Mouse (Mus musculus): Measurements from ENCODE around the gene Prps1l1.

Prps1l1 gene

DNA sequence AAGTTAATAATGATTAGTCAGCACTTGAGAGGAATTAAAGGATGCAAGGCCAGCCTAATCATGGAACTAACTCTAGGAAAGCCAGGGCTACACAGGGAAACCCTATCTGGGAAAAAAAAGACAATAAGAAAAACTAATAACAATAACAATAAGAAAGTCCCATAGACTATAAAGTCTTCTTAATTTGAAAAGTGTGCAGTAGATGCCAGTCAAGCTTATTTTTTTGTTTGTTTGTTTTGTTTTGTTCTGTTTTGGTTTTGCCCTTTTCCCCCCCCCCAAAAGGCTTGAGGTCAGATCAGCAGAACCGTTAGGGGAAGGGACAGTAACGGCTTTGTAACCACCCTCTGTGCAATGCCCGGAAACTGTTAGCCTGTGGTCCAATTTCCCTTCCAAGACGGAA lies at the start of gene Prps1l1:
Gene Prps1l1, plus strand, starts transcription at position 301 of the 400 bp plus-strand sequence.
- DNase-seq (ENCODE audit: low read depth, low spot score) = no peak

DNA sequence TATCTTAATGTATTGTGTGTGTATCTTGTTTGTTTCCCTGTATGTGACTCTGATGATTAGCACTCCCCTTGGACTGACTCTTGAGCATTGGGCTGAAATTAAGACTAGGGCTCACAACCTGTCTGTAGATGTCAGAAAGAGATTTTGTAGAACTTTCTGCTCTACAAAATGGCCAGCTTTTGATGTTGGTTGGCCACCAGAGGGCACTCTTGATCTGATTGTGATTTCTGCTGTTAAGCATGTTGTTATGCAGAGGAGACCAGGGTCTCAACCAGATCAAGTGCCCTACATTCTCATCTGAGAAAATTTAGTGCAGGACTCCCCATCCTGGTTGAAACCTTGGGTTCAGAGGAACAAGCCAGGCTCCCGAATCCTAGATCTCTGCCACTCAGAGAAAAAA lies 46.6 kb upstream of the Prps1l1 start:
- DNase-seq (ENCODE audit: low read depth, low spot score) = no peak

DNA sequence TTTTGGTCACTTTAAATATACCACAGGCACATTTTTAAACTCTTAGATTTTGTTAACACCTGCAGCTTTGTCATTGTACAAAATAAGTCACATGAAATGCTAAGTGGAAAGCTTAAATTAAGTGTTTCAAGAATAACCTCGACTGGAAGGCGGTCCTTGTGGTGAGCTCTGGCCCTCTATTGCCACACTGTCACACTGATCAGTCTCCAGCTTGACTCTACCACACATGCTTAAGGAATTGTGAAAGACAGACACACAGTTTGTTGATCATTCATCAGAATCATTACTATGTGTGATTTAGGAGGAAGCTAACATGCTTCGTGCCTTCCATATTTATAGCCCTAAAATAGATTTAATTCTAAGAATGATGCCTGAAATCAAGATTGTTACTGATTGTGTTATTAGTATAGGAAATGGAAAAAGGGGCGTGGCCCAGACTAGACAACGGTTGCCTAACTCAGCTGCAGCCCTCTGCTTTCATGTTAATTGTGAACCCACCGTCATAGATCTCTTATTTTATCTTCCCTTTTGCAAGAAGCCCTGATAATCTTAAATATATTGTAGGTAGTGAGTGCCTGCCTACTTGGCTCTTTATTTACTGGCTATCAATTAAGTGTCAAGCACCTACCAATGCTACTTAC lies 35.4 kb upstream of the Prps1l1 start:
- DNase-seq (ENCODE audit: low read depth, low spot score) = no peak

DNA sequence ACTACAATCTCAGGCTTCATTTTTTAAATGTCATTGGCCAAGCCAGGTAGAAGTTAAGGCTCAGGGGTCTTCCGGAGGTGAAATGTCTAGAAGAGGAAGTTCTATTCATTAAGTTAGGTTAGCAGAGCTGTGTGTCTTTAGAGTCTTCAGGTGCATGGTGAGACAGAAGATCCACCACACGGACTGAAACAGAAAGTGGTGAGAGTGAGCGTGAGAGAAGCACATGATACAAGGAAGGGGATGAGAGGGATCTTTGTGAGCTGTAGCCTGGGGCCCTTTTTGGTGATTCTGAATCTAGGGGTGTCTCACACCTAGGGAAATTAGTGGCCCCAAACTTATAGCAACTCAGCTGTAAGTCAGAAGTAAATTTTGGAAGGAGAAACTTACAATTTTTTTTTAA lies 8.6 kb upstream of the Prps1l1 start:
- DNase-seq (ENCODE audit: low read depth, low spot score) = no peak

DNA sequence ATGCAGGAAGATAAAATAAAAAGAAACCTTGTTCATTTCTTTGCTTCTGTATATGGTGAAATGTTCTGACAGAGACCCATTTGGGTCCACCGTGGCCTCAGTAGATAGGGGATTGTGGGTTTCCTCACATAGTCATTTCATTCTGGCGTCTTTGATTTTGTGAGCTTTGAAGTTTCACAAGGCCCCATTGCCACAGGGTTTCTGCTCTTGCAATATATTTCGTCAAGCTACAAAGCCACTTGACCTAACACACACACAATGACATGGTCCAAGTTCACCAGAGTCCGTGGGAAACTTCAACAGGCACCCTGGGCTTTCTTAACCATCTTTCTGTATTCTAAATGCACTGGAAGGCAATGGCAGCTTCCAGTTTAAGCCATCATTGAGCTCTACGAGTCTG lies 1.3 kb downstream of the Prps1l1 start:
- no peak for DNase-seq (ENCODE audit: low read depth, low spot score)

DNA sequence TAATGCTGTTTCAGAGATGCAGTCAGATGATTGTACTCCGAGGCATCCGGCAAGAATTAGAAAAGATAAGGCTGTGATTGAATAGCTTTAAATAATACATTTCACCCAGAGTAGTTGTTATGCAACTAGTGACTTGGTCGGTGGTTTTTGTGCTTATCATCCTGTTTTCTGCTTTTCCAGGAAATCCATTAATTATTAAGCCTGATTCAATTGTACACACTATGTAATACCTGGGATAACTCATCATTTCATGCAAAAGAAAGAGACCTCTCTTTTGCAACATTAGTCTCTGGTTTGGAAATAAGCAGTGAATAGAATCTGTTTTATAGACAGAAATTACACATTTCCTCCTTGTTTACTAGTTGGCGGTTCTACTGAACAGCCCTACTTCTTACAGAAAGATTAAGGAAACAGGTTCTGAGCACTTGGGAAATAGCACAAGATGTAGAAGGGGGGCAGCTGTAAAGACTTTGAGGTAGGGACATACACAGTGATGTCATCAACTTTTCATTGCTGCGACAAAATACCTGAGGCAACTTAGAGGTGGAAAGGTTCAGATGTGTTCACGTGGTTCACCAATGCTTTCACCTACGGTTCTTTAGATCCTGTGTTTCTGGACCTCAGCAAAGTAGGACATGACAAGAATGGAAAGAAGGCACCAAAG lies 5.1 kb downstream of the Prps1l1 start:
- DNase-seq (ENCODE audit: low read depth, low spot score) = no peak

DNA sequence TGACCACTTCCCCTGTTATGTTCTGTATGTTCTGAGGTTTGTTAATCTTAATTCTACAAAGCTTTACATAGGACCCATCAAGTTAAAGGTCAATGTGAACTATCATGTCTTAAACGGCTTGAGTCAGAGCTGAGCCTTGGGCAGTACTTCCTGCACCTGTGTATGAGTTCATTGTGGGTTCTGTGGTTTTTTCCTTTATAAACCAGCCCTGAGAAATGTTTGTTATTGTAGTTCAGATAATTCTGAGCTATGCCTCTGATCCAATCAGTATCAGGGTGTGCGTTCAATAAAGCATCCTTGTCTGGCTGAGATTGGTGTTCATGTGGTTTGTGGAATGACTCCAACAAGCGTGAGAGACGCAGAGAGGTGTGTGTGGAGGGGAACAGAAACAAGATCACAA lies 5.8 kb downstream of the Prps1l1 start:
- no peak for DNase-seq (ENCODE audit: low read depth, low spot score)

DNA sequence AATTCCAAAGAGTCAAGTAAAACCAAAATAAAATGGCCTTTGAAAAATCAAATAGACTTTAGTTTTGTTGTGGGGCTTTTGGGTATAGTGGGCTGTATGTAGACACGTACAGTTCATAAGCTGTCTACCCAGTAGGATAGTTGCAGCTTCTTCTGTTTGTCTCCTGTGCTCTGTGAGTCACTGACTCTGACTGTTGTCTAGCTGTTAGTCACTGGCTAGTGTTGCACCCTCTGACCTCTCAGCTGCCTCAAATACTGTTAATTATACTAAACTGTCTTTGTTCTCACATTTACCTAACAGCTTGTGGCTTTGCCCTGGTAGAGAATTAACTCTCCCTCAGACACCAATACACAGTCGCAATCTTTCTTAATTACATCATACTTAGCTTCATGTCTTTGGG lies 7.3 kb downstream of the Prps1l1 start:
- no peak for DNase-seq (ENCODE audit: low read depth, low spot score)

DNA sequence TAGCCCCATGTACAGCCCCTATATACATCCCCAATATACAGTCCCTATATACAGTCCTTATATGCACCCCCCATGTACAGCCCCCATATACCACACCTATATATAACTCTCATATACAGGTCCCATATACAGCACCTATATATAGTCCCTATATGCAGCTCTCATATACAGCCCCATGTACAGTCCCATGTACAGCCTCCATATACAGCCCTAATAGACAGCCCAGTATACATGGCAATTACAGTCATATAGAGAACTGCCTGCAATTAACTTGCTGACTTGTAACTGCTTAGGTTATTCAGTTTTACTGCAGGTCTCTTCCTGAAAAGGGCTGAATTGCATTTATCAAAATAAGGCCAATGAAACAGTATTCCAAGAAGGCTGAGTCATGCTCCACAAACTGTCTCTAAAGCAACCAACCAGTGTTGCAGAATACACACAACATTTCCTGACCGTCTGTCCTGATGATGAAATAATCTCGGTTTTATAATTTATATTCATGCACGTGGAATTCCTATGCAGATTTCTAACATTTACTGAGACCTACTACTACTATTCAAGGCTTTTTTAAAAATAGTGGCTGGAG lies 13.1 kb downstream of the Prps1l1 start:
- DNase-seq (ENCODE audit: low read depth, low spot score) = no peak

DNA sequence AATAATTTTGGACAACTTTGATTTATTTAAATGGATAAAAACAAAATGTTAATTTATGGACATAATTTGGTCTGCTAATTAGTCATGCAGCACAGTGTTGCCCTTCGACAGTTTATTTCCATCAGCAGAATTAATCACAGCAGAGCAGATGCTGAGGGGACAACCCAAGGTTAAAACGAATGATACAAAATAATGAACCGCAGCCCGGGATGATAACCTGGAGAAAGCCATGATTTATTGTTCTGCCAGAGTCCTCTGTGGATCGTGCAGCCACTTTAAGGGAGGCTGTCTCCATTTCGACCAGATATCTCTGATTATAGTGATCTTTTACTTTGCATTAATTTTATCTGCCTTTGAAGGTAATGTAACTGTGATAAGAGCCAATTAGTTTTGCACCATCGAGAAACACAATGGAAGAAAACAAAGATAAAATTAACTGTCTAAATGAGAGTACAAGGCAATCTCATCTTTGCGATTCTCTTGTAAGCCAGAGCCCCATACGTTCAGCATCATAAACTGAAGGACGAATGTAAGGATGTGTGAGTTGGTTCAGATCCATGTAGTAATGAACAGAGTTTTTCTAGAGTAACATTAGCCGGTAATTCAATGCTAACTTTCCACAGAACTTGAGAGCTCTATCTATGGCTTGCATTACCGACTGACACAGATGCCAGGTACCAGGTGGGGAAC lies 14.4 kb downstream of the Prps1l1 start:
- DNase-seq (ENCODE audit: low read depth, low spot score) = no peak

DNA sequence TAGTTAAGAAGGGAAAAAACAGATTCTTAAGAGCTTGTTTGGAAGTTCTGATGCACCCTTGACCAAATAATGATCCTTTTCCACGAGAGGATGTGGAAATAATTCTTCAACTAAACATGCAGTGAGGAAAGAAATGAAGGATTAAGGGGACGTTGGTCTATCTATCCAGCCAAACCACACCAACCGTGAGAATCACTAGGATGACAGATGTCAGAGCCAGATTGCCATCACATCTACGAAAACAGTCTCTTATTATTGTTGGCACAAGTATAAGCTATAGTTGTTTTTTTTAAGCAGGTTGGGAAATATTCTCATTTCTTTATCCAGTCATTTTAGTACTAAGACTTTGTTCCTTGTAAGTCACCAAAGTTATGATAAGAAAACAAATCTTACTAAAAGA lies 15.8 kb downstream of the Prps1l1 start:
- no peak for DNase-seq (ENCODE audit: low read depth, low spot score)

DNA sequence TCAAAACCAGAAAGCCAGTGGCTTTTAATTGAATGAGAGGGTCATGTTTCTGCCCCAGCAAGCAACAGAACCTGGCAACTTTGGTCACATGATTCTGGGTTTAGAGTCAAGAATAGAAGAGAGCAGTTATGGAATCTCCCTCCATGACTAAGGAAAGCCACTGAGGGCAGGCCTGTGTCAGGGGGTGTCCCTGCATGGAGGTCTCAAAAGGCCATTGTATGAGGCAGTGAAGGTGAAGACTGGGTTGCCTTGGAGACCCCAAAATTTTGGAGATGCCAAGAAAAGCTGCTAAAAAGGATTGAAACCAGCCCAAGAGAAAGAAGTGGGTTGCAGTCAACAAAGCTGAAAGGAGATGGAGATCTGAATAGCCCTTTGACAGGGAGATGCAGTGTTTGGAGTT lies 21.2 kb downstream of the Prps1l1 start:
- DNase-seq (ENCODE audit: low read depth, low spot score) = no peak

DNA sequence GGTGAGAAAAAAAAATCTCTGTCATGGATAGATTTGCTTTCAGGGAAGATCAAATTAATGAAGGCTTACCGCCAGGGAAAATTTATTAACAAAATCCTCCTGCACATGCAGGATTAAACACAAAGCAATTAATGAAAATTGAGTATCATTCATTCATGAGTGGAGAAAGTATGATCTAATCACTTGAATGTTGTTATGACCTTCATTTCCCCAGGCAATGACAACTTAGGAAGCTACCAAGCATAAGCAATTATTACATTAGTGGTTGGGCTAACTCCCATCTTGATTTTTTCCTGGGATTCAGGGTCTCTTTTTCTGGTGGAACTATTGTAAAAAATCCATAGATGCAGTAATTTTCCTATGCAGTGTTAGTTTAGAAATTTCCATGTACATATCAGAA lies 23.3 kb downstream of the Prps1l1 start:
- no peak for DNase-seq (ENCODE audit: low read depth, low spot score)

DNA sequence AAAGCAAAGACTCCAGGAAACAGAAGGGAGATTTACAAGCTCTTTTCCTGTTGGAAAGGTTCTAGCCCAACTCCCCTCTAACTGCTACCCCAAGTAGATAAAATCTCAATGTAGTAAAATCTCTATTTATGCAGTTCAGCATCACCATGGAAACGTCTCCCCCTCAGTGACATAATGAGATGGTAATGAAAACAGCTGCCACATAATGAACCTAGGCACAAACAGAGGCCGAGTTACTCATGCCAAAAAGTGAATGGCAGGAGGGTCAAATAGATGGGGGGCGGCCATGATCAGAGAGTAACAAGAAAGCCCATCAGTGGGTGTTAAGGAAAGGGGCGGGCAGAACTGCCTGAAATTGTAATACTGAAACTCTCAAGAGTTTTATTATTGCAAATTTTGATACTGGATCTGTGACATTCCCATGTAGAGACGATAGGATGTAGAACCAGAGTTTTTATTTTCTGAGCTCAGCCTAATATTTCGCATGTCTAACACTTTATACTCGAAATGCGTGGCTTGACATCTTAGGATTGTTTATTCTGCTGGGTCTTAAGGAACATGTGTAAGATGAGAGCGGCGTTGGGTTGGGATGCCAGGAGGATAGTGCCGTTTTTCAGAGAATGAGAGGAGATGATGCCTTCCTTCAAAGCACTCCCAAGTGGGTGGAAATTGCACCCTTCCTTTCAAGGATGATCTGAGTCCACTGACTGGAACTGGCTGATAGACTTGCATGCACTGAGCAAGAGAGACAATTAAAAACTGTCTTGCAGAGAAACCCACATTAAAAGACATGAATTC lies 24.0 kb downstream of the Prps1l1 start:
- no peak for DNase-seq (ENCODE audit: low read depth, low spot score)

DNA sequence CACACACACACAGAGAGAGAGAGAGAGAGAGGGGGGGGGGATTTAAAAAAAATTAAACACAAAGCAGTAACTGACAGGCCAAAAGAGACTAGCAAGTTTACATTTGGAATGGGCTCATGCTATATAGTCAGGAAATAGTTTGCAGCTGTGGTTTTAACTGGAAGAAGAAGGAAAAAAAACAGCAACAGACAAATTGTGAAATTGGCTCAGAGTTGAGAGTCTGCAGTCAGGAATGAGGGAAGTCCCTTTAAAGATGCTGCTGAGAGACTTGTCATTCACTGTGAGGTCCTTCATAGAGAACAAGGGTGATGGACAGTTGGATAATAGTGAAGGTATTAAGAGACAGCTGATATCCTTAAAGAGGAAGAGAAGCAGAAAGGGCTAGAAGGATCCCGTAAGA lies 26.9 kb downstream of the Prps1l1 start:
- no peak for DNase-seq (ENCODE audit: low read depth, low spot score)

DNA sequence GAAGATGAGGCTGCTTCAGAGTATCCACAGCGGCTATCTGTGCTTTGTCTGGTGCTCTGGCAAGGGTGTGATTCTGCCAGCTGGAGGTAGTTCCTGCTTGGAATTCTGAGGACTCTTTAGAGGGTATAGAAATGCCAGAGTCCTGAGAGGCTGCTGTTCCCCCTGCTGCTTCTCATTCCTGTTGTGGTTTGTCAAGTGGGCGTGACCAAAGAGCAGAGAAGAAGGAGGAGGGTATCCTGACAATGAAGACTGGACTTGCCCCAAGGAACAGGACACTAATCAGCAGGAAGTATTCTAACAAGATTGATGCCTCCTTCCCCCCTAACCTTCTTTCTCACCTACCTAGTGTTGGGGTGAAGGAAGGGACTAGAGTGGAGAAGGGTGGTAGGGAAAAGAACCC lies 29.4 kb downstream of the Prps1l1 start:
- no peak for DNase-seq (ENCODE audit: low read depth, low spot score)

DNA sequence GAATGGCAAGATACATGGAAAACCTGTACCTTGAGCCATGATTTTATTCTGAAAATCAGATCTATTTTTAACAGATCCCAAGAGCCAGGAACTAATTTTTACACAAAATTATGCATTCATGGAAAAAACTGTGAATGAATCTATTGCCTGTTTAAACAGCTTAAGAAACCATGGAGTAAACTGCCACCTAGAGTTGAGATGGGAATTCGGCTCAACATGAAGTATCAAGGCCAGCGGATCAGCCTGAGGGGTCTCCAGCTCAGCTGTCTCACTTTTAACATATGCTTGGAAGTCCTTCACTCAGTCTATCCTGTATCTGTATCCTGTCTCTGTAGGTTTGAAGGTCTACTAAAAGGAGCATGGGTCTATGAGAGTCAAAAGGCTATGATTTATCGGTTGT lies 31.5 kb downstream of the Prps1l1 start:
- DNase-seq (ENCODE audit: low read depth, low spot score) = no peak

DNA sequence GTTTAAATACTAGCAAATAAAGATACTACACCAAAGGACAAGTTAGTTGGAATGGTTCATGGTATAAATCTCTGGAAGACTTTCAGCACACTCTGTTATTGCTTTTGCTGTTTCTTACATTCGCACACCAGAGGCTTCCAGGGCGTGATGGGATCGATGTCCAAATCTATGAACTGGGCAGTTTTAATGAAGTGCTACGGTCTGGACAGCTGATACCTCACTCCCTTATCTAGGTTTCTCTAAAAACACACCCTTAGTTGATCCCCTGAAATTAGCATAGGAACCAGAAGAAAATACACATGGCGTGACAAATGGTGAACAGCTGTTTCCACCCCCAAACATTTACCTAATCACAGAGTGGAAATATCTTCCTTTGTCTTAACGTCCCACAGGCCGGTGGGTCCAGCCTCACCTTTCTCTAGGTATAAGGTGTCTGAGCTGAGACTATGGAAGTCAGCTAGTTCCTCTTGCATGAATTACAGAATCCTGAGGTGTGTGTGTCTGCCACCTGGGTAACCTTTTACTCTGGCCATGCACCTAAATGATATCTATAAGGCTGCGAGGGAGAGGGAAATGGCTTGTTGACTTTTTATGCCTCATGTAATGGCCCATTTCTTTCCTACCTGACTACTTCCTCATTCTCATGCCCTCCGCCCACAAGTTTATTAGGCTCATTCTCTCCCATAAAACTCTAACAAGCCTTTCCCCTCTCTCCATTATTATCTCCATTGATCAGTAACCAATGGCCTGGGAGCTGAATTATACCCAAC lies 32.1 kb downstream of the Prps1l1 start:
- DNase-seq (ENCODE audit: low read depth, low spot score) = no peak

DNA sequence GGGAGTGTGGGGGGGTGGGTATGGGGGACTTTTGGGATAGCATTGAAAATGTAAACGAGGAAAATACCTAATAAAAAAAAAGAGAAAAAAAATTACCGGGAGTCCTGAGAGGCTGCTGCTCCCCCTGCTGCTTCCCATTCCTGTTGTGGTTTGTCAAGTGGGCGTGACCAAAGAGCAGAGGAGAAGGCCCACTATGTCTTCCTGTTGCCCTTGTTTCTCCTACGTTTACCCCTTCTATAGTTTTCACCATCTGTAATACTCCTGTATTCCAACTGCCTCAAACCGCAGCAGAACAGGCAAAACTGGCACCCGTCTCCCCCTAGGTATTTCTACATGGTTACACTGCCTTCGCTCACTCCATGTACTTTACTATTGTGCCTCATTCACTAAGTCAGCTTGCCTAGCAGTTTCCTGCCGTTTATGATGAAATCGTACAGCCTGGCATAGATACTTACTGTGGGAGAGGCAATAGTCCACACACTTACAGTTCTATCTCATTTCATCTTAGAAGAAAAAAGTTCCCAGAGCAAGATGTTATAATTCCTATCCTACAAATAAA lies 34.2 kb downstream of the Prps1l1 start:
- DNase-seq (ENCODE audit: low read depth, low spot score) = no peak

DNA sequence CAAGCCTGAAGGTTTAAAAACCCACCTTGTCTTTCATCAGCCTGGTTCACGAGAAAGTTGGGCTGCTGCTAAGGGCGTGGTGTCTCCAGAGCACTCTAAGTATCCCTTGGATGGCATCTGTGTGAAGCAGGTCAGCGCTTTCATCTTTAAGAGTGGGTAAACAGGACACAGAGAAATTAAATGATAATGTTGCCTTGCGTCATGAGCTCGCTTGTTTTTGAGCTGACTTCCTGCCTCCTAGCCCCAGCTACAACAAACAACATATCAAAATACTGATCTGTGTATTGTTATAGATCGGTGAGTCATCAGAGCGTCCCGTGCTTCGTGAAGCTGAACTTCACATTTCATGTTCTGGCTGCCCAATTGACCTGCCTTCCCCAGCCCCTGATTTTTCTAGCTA lies 36.7 kb downstream of the Prps1l1 start:
- no peak for DNase-seq (ENCODE audit: low read depth, low spot score)

DNA sequence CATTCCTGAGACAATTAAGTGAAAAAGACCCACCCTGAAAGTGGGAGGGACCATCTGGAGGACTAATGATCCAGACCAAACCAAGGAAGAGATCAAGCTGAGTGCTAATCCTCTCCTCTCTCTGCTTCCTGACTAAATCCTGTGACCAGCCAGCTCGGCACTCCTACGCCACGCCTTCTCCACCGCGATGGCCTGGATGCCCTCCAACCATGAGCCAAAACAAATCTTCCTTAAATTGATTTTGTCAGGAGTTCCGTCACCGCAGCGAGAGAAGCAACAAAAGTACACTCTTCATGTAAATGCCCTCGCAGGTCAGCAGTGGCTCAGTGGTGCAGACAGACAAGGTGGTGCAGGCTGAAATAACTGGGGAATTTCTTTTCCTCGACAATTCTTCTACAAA lies 37.5 kb downstream of the Prps1l1 start:
- DNase-seq (ENCODE audit: low read depth, low spot score) = no peak
